Mouse (Mus musculus): ENCODE data around the gene Trub1.

Trub1 gene

DNA sequence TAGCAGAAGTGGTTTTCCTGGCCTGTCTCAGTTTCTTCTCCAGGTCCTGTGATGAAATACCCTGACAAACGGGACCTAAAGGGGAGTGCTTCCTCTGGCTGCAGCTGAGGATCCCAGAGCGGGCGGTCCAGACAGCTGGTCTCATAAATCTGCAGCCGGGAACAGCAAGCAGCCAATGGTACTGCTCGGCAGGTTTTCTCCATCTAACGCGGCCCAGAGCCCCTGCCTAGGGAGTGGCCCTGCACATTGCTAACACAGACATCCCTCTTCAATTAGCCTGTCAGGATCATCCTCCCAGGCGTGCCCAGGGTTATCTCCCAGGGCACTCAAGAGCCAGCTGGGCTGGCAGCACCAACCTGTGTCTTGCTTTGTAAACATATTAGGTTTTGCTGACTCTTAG, 38.3 kb downstream of the Trub1 start:
- in situ Hi-C loops (cut with MseI, MboI), result no loop called here

DNA sequence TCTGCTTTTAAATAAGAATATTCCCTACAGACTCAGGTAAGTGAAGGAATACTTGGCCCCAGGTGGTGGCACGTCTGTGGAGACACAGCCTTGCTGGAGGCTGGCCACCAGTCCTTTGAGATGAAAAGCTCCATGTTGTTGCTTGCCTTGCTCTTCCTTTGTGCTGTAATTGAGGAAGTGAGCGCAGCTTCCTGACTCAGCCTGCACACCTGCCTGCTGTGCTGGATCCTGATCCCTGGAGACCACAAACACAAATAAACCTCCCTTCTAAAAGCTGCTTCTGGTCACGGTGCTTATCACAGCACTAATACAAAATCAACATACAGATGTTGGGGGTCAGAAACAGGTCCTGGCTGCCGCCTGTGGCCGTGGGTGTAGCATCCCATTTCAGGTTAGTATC, 41.3 kb downstream of the Trub1 start:
- in situ Hi-C loops (cut with MseI, MboI), result no loop called here

DNA sequence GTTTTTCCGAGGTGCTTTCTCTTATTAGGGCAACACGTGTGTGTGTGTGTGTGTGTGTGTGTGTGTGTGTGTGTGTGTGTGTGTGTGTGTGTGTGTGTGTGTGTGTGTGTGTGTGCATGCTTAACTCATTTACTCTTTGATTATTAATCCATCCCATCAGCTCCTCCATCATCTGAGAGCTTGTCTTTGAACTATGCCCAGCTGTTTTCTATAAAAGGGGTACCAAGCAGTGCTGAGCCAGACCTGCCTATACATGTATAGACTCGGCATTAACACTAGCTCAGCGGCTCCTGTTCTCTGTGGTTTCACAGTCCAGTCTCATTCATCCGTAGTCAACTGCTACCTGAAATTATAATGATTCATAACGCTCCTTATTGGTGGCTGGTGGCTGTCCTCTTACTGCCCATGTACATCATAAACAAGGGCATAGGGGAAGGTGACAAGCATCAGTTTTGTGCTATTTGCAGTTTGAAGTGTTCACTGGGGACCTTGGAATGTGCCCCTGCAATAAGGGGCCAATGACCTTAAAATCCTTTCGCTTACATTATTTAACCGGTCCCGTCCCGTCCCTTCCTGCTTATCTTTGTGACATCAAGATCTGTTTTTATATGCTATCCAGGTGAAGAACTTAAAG, 45.5 kb downstream of the Trub1 start:
- in situ Hi-C loops (cut with MseI, MboI), result no loop called here

DNA sequence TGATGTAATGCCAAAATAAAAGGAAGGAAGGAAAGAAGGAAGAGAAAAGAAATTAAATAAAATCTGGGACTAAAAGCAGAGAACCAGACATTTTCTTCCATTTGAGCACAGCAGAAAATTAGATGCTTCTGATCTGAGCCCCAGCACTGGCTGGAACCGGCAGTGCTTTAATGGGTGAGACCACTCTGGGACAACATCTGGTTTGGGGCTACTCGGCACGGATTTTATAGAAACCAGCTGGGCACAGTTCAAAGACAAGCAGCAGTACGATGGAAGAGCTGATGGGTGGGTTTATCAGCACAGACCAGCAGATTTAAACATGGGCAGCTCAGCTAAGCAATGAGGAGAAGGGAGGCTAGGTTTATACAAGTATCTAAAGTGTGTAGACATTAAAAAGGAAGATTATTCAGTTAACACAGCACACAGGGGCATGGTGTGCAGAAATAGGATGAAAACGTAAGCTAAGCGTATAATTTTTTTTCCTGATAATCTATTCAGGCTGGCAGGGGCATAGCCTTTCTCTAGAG, 46.2 kb downstream of the Trub1 start:
- in situ Hi-C loops (cut with MseI, MboI), result no loop called here

DNA sequence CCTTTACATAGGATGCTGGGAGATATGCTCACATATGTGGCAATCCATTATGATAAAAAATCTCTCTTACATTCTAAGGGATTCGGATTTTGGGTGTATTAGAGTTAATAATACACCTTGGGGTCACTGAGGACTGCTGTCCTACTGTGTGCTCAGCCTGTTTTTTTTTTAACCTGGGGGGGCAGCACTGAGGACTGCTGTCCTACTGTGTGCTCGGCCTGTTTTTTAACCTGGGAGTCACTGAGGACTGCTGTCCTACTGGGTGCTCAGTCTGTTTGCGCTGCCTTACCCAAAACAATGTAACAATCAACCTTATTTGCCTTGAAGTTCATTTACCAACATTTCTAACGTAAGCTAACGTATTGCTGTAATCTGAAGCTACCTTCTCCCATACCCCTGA, 47.5 kb downstream of the Trub1 start:
- in situ Hi-C loops (cut with MseI, MboI), result no loop called here

DNA sequence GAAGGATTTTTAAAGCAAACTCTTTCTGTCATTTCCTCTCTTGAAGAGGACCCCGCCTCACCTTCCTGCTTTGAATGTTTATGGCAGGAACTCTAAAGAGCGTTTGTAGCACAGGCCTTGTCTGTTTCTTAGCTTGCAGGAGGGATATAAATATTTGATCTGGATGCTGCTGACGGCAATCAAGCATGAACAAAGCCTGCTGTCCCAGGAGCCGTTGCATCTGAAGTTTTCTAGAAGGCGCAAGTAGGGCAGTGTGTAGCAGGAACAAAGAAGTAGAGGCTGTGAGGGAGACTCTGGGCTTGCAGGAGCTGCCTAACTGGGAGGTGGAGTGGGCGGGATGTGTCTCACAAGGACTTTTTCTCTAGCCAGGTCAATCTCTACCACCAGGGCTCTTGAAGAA, 50.4 kb downstream of the Trub1 start:
- in situ Hi-C loops (cut with MseI, MboI), result no loop called here

DNA sequence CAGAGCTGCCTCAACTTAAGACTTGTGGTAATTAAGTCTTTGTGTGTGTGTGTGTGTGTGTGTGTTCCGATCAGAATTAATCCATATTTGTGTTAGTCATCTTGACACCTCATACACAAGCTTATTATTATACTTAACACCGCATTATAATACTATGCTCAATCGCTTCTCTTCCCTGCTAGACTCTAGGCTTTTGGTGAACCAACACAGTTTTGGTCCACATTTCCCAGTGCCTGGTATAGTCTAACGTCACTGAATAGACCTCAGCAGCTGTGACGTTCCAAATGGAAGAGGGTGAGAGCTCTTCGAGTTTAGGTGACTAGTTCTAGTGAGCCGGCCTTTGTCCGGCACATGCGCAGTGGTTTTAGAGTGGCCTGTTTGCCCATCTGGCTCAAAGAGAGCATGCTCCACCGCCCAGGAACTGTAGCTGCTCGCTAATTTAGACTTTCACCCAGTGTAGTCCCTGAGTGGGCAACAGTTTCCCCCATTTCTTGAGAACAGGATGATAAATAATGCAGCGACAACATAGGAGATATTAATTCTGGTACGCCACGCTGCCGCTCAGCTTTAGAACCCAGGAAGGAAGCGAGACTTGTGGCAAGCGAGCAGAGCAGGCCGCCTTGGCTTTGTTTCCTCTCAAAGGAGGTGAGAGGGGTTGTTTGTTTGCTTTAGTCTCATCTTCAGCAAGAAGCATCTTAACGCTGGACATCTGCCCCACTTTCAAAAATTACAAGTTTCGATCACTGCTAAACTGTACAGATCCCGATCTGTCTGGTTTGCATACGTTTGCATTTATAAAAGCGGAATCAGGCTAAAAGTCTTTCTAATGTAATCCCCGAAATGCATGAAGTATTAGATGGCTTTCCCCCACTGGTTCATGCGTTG, 52.6 kb downstream of the Trub1 start:
- in situ Hi-C loops (cut with MseI, MboI), result no loop called here

DNA sequence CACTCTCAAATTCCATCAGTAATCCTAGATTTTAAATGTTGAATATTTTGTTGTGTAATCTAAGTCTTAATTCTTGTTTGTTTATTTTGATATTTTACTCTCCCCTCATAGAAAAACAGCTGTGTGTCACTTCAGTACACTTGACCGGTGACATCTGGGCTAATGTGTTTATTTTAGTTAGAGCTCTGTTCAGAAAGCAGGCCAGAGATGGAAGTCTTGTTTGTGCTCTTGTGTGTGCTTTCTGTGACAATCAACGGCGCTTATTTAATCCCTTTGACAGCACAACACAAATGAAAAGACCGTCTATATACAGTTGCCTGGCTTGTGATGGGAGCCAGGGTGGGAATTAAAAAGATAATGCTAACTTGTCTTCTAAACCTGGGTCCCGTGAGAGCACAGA, 53.9 kb downstream of the Trub1 start:
- in situ Hi-C loops (cut with MseI, MboI), result no loop called here

DNA sequence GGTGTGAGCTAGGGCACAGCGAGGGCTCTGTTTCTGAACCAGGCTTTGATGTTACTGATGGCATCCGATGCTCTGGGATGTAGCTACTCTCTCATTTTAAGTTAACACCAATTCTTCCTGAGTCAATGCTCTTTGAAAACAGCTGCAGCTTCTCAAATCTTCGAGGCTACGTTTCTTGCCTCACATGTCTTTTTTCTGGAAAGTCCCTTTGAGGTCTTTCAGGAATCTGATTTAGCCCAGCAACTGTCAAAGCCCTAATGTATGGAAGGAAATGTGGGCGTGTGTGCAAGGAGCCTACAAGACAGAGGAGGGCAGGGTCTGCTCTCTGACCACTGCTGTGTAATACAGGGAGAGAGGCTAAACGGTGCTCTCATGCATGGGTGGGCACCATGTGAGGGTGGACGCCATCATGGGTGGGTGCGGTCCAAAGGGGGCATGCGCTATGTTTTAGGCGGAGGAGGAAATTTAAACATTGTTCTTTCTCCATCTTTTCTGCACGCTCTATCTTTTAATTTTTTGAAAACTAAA, 55.6 kb downstream of the Trub1 start:
- in situ Hi-C loops (cut with MseI, MboI), result no loop called here

DNA sequence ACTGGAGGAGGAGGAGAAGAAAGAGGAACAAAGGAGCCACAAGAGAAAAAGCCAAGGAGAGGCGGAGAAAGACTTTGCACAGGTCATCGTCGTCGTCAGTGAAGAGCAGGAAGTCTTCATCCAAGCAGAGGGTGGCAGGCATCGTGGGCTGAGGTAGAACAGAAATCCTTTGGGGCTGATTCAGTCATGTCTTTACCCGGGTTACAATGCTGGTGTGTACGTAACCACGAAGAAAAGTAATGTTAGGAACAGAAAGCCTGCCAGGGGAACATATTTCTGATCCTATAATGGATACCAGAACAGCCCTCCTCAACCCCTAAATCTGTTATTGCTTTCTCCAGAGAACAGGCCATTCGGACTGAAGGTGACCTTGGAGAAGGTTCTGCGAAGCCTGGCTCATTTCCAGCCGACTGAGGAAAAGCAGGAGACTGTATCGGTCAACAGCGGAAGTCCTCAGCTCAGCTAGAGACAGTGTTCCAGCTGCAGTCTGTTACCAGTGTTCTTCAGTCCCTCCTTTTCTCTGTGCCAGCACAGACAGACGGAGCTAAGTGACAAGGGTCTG, 57.1 kb downstream of the Trub1 start:
- in situ Hi-C loops (cut with MseI, MboI), result no loop called here

DNA sequence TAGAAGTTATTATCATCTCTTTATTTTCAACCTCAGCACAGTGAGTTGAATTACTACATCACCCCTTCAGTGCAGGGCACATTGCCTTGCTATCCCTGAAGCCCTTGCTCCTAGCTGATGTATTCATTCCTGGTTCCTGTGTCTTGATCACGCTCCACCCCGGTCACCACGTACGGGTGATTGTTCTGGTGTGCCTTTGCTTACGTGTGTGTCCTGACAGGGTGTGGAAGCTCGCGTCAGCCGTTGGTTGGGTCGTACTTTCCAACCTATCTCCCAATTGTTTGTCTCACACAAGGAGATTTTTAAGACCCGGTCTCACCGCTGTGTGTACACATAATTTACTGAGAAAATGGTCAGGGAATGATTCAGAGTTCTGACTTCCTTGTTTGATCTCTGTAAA, 58.1 kb downstream of the Trub1 start:
- in situ Hi-C loops (cut with MseI, MboI), result no loop called here

DNA sequence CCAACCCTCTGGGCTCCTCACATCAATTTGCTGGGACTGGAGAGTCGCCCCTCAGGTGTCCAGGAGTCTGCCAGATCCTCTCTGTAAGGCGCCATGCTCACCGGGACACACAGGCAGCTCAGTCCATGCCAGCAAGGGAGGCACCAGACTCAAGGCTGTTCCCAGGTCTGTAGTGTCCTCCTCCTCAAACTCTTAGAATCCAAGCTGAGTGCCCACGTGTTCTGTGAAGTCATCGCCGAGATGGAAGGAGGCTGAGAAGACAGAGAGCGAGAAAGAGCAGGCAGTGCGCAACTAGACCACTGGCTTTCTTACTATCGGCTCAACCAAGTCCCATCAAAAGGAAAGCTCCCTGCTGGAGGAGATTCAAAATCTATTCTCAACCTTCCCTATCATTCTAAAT, 60.4 kb downstream of the Trub1 start:
- in situ Hi-C loops (cut with MseI, MboI), result no loop called here

DNA sequence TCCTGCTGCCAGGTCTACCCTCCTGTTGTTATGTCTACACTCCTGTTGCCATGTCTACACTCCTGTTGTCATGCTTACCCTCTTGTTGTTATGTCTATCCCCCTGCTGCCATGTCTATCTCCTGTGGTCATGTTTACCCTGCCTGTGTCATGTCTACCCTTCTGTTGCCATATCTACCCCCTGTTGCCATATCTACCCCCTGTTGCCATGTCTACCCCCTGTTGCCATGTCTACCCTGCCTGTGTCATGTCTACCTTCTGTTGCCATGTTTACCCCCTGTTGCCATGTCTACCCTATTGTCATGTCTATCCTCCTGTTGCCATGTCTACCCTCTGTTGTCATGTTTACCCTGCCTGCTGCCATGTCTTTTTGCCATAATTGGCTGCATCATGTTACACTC, 69.0 kb downstream of the Trub1 start:
- in situ Hi-C loops (cut with MseI, MboI), result no loop called here

DNA sequence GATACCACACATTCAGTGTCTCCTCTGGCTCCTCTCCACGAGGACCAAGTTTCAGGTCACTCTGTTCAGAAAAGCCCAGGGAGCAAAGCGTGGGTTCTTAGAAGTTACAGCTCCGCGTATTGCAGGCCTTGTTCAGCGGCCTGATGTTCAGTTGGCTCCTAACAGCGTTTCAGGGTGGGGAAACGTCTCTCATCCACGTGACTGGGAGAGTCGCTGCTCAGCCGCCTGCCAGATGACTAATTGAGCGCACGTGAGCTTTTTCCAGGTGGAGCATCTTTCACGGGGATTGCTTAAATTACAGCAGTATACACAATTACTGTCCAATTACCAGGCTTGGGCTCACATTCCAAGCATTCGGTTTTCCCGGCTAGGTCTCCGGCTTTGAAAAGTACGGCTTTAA, 70.7 kb downstream of the Trub1 start:
- in situ Hi-C loops (cut with MseI, MboI), result no loop called here

DNA sequence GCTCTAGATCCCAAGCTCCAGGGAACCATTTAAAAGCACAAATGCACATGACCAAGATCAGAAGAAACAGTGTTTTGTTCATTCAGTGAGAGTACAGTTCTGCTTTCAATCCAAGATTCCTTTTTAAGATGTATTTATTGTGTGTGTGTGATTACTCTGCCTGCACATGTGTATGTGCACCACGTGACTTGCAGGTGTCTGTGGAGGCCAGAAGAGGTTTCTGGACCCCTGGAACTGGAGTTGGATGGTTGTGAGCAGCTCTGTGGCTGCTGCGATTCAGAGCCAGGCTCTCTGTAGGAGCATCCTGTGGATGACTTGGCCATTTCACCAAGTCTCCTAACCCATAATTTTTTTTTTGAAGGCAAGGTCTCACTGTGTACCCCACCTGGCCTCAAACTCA, 73.0 kb downstream of the Trub1 start:
- in situ Hi-C loops (cut with MseI, MboI), result no loop called here

DNA sequence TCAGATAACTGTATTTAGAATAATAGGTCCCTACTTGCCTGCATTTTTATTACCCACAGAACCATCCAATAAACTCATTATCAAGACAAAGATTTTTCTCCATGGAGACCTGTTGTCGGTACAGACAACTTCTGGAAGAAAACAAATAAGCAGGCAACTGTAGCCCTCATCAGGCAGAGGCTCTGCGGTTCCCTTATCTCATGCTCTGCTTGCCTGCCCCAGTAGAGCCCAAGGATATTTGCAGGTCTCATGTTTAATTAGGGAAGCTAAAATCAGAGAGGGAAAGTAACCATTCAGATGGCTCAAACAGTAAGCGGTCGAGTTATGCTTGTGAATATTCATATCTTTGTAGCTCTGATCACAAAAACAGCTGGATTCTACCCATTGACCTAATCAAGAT, 77.5 kb downstream of the Trub1 start:
- in situ Hi-C loops (cut with MseI, MboI), result no loop called here

DNA sequence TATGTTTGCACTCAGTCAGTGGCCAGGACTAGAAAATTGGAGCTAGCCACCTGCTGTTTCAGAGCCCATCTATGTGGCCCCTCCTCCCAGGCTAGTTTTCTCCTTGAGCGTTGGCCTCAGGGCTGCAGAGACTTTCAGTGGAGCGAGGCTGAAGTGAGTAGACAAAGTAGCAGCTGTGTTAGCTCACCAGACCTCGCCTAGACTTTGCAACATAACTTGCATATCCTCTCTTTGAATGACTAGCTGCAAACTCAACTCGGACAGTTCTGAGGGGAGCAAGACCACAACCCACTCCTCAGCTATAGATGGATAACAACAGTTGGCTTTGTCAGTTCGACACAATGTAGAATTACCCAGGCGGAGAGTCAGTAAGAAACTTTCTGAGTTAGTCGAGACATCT, 81.5 kb downstream of the Trub1 start:
- in situ Hi-C loops (cut with MseI, MboI), result no loop called here

DNA sequence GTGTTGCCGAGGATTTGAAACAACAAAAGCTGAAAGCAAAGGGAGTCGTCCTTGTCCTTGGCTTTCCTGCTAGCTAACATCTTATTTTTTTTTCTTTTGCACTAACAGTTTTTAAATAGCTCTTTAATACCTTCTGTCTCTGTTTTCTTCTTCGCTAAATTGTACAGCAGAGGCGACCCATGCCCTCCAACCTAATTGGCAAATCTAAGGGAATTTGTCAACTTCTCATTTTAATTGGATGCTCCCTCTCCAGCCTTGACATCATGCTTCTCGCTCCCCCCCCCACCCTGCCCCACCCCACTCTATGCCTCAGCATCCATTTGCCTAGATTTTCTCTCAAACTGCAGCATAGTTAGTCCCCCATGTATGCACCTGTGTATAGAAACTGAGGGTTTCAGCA, 83.8 kb downstream of the Trub1 start:
- in situ Hi-C loops (cut with MseI, MboI), result no loop called here

DNA sequence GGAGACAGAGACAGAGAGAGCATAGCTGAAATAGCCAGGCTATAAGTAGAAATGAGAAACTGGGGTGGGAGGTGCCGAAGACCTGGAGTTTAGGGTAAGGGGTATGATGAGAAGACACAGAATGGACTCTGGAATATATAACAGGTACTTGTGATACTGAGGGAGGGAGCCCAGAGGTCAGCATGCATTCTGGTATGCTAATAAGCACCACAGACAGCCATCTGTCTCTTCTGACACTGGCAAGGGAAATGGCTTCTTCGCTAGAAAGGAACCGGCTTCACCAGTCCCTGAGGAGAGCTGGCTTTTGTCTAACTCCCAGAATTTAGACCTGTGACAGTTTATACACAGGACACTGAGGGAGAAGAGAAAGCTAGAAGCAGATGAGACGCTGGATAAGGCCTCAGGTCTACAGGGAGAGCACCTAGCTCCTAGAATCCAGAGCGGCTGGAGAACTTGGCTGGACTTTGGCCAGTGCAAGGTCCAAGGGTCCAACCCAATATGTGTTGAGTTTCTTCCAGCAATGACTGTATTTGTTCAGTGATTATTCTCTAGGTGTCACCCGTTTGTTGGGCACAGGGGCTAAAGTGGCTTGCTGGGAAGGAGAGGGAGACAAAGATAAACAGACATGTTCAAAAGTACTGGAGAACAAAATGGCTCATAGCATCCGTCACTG, 84.9 kb downstream of the Trub1 start:
- in situ Hi-C loops (cut with MseI, MboI), result no loop called here

DNA sequence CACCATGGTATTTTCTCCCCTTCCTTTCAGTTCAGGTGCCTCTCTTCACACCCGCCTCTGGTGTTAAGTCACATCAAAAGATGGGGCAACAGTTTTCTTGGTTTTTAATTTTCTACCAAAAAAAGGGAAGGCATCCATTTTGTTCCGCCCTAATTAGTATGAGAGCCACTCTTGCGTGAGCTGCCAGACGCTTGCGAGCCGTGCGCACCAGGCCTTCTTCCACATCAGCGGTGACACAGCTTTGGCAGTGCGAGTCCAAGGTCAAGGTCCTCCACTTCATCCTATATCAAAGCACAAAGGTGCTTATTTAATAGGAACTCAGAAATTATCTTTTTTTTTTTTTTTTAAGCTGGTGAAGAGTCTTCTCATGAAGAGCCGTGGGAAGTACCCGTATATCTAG, 87.4 kb downstream of the Trub1 start:
- in situ Hi-C loops (cut with MseI, MboI), result no loop called here

Measured in mouse trophoblast stem cell (cell line).